In genomic region chr4:145035450-145035849, GRCm38 (mm10) we compare ENCODE assay signal across 14 mouse cellular contexts.
A peak's percentile ranks its signal among the peaks of the same experiment; 100 is the strongest.
DNase-seq lines count a peak whose midpoint lies in the region; ATAC-seq and TF ChIP-seq lines count a peak whose summit lies in the region.
"Had no signal": no experiment of that assay in that cellular context is flagged by ENCODE, and none has a peak within 500 bp of the region (broad histone marks: within the 10 kb centered on the region; RNA-seq: fewer than 3 reads in every experiment).

No protein-coding gene starts in this region.

- no peak overlapping the region for H3K4me2 ChIP-seq in intestine, embryonic 14.5 days (ENCODE audit: low read length)
- no peak overlapping the region for H3K4me2 ChIP-seq in intestine, postnatal 0 days (replicated peaks; ENCODE audit: low read depth)
- peak overlapping the region; percentile 53 for H3K4me2 ChIP-seq in liver, embryonic 16.5 days (ENCODE audit: low read depth, low read length)
- H3K4me2 ChIP-seq: embryonic facial prominence, embryonic 15.5 days had no signal

- H3K4me1 ChIP-seq in intestine, embryonic 14.5 days (replicated peaks; ENCODE audit: control insufficient read depth, insufficient read depth, low read length), result peaks cover 49% of the 10 kb centered on the region
- peaks cover 22% of the 10 kb centered on the region for H3K4me1 ChIP-seq in intestine, postnatal 0 days (replicated peaks; ENCODE audit: control insufficient read depth, insufficient read depth, low read length)
- peaks cover 57% of the 10 kb centered on the region for H3K4me1 ChIP-seq in liver, embryonic 16.5 days (ENCODE audit: control insufficient read depth, low read depth, low read length)

- no peak overlapping the region for H3K4me3 ChIP-seq in intestine, embryonic 14.5 days (ENCODE audit: low read depth, low read length)
- no peak overlapping the region for H3K4me3 ChIP-seq in intestine, postnatal 0 days (ENCODE audit: low read depth, low read length)
- no peak overlapping the region for H3K4me3 ChIP-seq in liver, embryonic 16.5 days (ENCODE audit: low read depth, low read length)
- H3K4me3 ChIP-seq: embryonic facial prominence, embryonic 15.5 days had no signal

- H3K9me3 ChIP-seq in intestine, embryonic 14.5 days (ENCODE audit: control insufficient read depth, low read length), result no peaks in the 10 kb centered on the region
- H3K9me3 ChIP-seq in intestine, postnatal 0 days (ENCODE audit: control insufficient read depth), result no peaks in the 10 kb centered on the region
- H3K9me3 ChIP-seq in liver, embryonic 16.5 days (replicated peaks; ENCODE audit: control insufficient read depth, low read length), result no peaks in the 10 kb centered on the region
- H3K9me3 ChIP-seq: embryonic facial prominence, embryonic 15.5 days had no signal

- no peak for ATAC-seq in intestine, embryonic 14.5 days (replicated peaks; ENCODE audit: low FRiP score, low TSS enrichment, low read depth)
- ATAC-seq in intestine, postnatal 0 days, result no peak
- 0 out of 2 replicates have a peak, but pooled peaks have one; percentile 27 for ATAC-seq in erythroblast, adult 5-6 weeks (replicated peaks; ENCODE audit: low FRiP score, poor library complexity, severe bottlenecking)
- peak; percentile 35 for ATAC-seq in liver, embryonic 16.5 days (ENCODE audit: low read depth)
- ATAC-seq: lung, postnatal 0 days had no signal

- H3K36me3 ChIP-seq in intestine, embryonic 14.5 days (ENCODE audit: control insufficient read depth, insufficient read depth, low read length), result peaks cover 12% of the 10 kb centered on the region
- peaks cover 19% of the 10 kb centered on the region for H3K36me3 ChIP-seq in intestine, postnatal 0 days (ENCODE audit: control insufficient read depth, insufficient read depth)
- 0 out of 2 replicates have a peak, but pooled peaks cover 2% of the 10 kb centered on the region for H3K36me3 ChIP-seq in liver, embryonic 16.5 days (ENCODE audit: control insufficient read depth, insufficient read depth)

- H3K27ac ChIP-seq in intestine, embryonic 14.5 days (ENCODE audit: low read depth), result peak overlapping the region; percentile 66
- no peak overlapping the region for H3K27ac ChIP-seq in intestine, postnatal 0 days (ENCODE audit: low read depth, low read length)
- H3K27ac ChIP-seq in liver, embryonic 16.5 days (ENCODE audit: low read length), result peak overlapping the region; percentile 87
- H3K27ac ChIP-seq: embryonic facial prominence, embryonic 15.5 days had no signal

- H3K9ac ChIP-seq in intestine, embryonic 14.5 days (ENCODE audit: low read length), result no peak overlapping the region
- no peak overlapping the region for H3K9ac ChIP-seq in intestine, postnatal 0 days (ENCODE audit: low read depth, low read length)
- peak overlapping the region; percentile 52 for H3K9ac ChIP-seq in liver, embryonic 16.5 days (ENCODE audit: low read depth, low read length)
- H3K9ac ChIP-seq: embryonic facial prominence, embryonic 15.5 days had no signal

- TF ChIP-seq CTCF in intestine, postnatal 0 days (IDR thresholded peaks at IDR 0.05; ENCODE audit: low read depth), result no peak

- H3K27me3 ChIP-seq in intestine, embryonic 14.5 days (replicated peaks; ENCODE audit: control insufficient read depth, insufficient read depth, low read length), result no peaks in the 10 kb centered on the region
- H3K27me3 ChIP-seq in intestine, postnatal 0 days (replicated peaks; ENCODE audit: control insufficient read depth, insufficient read depth, low read length), result no peaks in the 10 kb centered on the region
- H3K27me3 ChIP-seq in liver, embryonic 16.5 days (ENCODE audit: control insufficient read depth, insufficient read depth, low read depth, low read length), result no peaks in the 10 kb centered on the region
- H3K27me3 ChIP-seq: embryonic facial prominence, embryonic 15.5 days had no signal

- WGBS in intestine, embryonic 14.5 days, result 41% methylated on average over 3 of the region's 3 CpGs
- WGBS in intestine, postnatal 0 days, result 47% methylated on average over 3 of the region's 3 CpGs
- WGBS in liver, embryonic 16.5 days (ENCODE audit: insufficient replicate concordance), result 25% methylated on average over 3 of the region's 3 CpGs

- DNase-seq in intestine, embryonic 14.5 days (ENCODE audit: low spot score), result no peak
- DNase-seq in MEL-GATA-1-ER (ENCODE audit: extremely low read depth, low read depth), result peak; percentile 50
- no peak for DNase-seq in adrenal gland, adult 8-10 months
- DNase-seq in urinary bladder, postnatal 25 days (ENCODE audit: low spot score), result no peak
- DNase-seq in lung, postnatal 10 days, result no peak
- DNase-seq: adrenal gland, postnatal 36 days; cerebellum, adult 8-10 months; heart, postnatal 10 days; kidney, adult 8-10 months had no signal

Comparison
In these comparisons a context has a peak if more than half of its experiments do, and no peak if none do; other contexts are left out.
1. ATAC-seq: peak in erythroblast, adult 5-6 weeks (single experiment) and liver, embryonic 16.5 days (single experiment); none in intestine, embryonic 14.5 days (single experiment) and intestine, postnatal 0 days (single experiment).